Mouse (Mus musculus): ENCODE data around the gene Ghrhr. TPM values are rescaled to one million over a fixed set of nuclear protein-coding genes. Genes with fewer than 3 reads are reported as not detected.

Ghrhr gene
- polyA plus RNA-seq, 1 experiment from 2014 or later, result not detected

DNA sequence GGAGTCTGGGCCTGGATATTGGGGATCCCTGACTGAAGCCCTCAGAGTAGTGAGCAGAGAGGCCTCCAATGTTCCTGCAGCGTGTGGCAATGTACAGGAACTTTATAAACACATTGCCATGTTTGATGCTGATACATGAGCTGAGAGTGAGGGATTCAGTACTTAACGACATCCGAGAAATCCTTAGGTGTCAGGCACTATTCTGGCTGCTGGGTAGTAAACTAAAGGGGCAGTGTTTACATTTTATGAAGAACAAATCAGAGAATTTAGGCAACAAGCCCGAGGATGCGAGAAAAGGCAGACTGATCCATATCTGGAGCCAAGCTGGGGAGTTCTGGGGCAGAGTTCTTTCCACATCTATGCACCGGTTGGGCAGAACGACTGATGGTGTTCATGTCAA, 20.5 kb upstream of the Ghrhr start:
- Histone ChIP-seq H3K27me3 (replicated peaks) (no peaks in the 10 kb centered on the region), H3K27ac (peak overlapping the region; percentile 68), H3K36me3 (no peaks in the 10 kb centered on the region), H3K9me3 (replicated peaks) (no peaks in the 10 kb centered on the region), H3K4me3 (no peak overlapping the region), H3K9ac (no peak overlapping the region), H3K4me1 (peaks cover 59% of the 10 kb centered on the region), H3K4me2 (no peak overlapping the region)
- 54% methylated on average over 7 of the region's 7 CpGs for WGBS (ENCODE audit: insufficient replicate concordance)
- no peak for ATAC-seq

DNA sequence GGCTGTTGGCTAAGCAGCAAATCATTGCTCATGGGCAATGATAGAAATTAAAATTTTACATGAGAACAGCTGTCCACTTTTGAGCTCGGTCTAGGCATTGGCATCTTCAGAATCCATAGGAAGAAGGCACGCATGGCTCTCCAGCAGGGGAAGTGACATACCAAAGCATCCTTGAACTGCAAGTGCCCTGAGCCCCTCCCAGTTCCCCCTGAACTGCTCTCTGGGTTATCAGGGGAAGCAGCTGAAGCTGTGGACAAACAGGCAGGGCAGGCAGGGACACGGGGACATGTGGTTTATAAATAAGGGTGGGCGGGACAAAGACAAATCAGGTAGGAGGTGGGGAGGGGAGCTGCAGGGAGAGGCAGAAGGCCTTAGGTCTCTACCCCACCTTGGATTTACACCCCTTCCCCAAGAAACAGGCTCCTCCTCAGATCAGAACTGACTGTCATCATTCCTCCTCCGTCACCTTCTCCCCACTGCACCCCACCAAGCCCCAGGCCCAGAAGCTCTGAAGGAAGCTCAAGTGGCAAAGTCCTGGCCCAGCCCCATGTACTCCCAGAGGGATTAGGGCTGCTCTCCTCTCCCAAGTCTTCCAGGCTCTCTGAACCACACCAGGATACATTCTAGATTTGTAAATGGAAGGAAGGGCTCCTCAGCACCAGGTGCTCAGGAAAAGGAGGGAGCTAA, 19.9 kb upstream of the Ghrhr start:
- no peaks in the 10 kb centered on the region for H3K9me3 ChIP-seq (replicated peaks)
- ATAC-seq, result peak; percentile 57
- peak overlapping the region; percentile 68 for H3K27ac ChIP-seq
- no peaks in the 10 kb centered on the region for H3K36me3 ChIP-seq
- peak overlapping the region; percentile 29 for H3K4me2 ChIP-seq
- WGBS (ENCODE audit: insufficient replicate concordance), result 17% methylated on average over 5 of the region's 5 CpGs
- no peaks in the 10 kb centered on the region for H3K27me3 ChIP-seq (replicated peaks)
- peaks cover 64% of the 10 kb centered on the region for H3K4me1 ChIP-seq
- 0 out of 2 replicates have a peak overlapping the region, but pooled peaks have one; percentile 36 for H3K9ac ChIP-seq
- no peak overlapping the region for H3K4me3 ChIP-seq

DNA sequence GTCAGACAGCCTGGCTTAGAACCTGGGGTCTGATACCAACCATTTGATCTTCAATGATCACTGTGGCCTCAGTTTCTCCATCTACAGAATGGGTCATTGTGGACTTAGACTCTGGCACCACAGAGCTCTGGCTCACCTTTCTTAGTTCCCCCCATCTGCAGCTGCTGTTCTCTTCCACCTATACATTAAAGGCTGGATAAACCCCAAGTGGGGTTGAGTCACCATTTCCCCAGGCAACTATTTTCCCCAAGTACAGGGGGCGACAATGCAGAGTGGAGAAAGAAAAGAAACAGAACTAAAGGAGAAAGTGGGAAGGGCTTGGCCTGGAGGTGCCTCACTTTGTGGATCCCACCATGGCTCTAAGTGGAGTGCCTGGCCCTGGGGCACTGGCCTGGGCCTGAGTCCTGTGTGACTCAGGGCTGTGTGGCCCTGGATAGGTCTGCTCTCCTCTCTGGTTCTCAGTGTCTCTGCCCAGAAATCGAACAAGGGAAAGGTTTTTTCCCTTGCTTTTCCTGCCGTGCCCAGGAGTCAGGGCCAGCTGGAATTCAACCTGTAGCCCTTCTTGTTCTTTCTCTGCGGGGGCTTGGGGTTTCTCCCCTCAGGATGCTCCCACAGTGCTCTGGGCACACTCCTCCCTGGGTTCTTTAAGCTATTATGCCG, 19.0 kb upstream of the Ghrhr start:
- no peak for ATAC-seq
- Histone ChIP-seq H3K9me3 (replicated peaks) (no peaks in the 10 kb centered on the region), H3K4me1 (peaks cover 68% of the 10 kb centered on the region), H3K27me3 (replicated peaks) (no peaks in the 10 kb centered on the region), H3K9ac (peak overlapping the region; percentile 24), H3K27ac (peak overlapping the region; percentile 81), H3K36me3 (no peaks in the 10 kb centered on the region), H3K4me3 (no peak overlapping the region), H3K4me2 (no peak overlapping the region)
- 74% methylated on average over 5 of the region's 5 CpGs for WGBS (ENCODE audit: insufficient replicate concordance)

DNA sequence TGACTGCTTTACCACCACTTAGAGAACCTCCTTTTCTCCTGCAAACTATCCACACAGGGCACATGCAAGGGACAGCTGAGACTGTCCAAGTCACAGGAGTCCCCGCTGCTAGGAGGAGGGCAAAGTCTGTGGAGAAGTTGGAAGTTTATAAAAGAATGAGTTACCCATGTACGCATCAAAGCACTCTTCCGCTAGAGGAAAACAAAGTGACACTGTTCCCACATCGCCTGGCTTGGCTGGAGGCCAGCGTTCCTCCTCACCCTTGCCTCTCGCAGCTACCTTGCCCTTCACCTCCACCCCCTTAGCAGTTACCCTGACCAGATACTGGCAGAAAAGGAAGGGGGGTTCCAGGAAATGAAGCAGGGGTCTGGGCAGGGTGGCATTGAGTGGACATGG, 18.5 kb upstream of the Ghrhr start:
- Histone ChIP-seq H3K4me2 (no peak overlapping the region), H3K4me3 (no peak overlapping the region), H3K9me3 (replicated peaks) (no peaks in the 10 kb centered on the region), H3K4me1 (peaks cover 71% of the 10 kb centered on the region), H3K27ac (peak overlapping the region; percentile 81; the same call in 1 of the 2 replicates), H3K9ac (peak overlapping the region; percentile 24), H3K27me3 (replicated peaks) (no peaks in the 10 kb centered on the region), H3K36me3 (no peaks in the 10 kb centered on the region)
- no peak for ATAC-seq
- 84% methylated on average over 6 of the region's 6 CpGs for WGBS (ENCODE audit: insufficient replicate concordance)

DNA sequence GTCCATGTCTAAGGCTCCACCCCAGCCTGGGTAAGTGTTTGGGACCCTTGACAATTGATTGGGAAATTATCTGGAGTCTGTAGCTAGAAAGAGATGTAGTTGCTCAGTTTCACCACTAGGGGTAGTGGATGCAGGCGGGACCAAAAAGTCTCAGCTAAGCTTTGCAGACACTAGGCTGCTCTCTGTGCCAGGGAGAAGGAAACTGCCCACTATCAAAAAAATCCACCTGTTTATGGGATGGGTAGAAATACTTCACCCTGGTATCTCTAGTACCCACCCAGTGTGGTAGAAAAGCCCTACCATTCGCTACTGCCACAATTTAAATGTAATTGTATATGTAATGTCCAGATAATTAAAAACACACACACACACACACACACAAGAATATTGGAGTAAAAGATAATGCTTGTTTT, 17.4 kb upstream of the Ghrhr start:
- Histone ChIP-seq H3K36me3 (no peaks in the 10 kb centered on the region), H3K27ac (peak overlapping the region; percentile 81), H3K4me3 (no peak overlapping the region), H3K27me3 (replicated peaks) (no peaks in the 10 kb centered on the region), H3K4me1 (peaks cover 81% of the 10 kb centered on the region), H3K9ac (peak overlapping the region; percentile 25; the same call in 1 of the 2 replicates), H3K4me2 (peak overlapping the region; percentile 35), H3K9me3 (replicated peaks) (no peaks in the 10 kb centered on the region)
- peak; percentile 93 for ATAC-seq
- 19% methylated on average over 2 of the region's 2 CpGs for WGBS (ENCODE audit: insufficient replicate concordance)

DNA sequence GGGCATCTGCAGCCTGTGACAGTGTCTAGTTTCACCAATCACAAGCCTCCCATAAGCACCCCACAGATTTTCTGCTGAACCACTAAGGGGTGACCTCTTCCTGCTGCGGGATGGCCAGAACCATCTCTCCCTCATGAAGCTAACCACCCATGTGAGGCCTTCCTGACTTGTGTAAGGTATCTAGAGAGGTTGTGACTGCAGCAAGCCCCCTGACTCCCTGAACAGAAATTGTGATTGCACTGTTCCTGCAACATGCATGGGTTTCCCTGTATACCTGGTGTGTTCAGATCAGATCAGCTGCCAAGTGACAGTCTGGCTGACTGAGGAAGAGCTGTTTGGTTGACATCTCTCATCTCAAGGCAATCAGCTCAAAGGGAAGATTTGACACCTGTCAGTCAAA, 13.4 kb upstream of the Ghrhr start:
- H3K27me3 ChIP-seq (replicated peaks), result no peaks in the 10 kb centered on the region
- 61% methylated on average over 1 of the region's 1 CpGs for WGBS (ENCODE audit: insufficient replicate concordance)
- no peak overlapping the region for H3K4me3 ChIP-seq
- H3K36me3 ChIP-seq, result no peaks in the 10 kb centered on the region
- H3K4me1 ChIP-seq, result peaks cover 80% of the 10 kb centered on the region
- H3K9me3 ChIP-seq (replicated peaks), result no peaks in the 10 kb centered on the region
- no peak overlapping the region for H3K9ac ChIP-seq
- H3K27ac ChIP-seq, result no peak overlapping the region
- no peak for ATAC-seq
- no peak overlapping the region for H3K4me2 ChIP-seq

DNA sequence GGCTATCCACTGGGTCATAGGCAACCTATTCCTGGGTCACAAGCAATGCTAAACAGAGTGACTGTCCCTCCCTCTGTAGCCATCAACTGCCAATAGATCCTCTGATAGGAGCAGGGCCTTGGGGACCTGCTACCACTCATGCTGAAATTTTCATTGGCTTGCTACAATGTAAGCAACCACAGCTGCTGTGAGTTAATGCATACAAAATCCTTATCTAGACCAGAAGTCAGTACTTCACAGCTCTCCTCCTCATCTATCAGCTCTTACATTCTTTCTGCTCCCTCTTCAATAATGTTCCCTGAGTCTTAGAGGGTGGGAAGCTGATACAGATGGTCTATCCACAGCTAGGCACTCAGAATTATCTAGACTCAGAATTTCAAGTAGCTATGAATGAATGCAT, 9.0 kb upstream of the Ghrhr start:
- H3K27ac ChIP-seq, result peak overlapping the region; percentile 75
- H3K9me3 ChIP-seq (replicated peaks), result peaks cover 7% of the 10 kb centered on the region; the same call in 1 of the 2 replicates
- peaks cover 77% of the 10 kb centered on the region for H3K4me1 ChIP-seq
- H3K4me2 ChIP-seq, result no peak overlapping the region
- no peak overlapping the region for H3K4me3 ChIP-seq
- no peak overlapping the region for H3K9ac ChIP-seq
- H3K27me3 ChIP-seq (replicated peaks), result no peaks in the 10 kb centered on the region
- peak; percentile 89 for ATAC-seq
- no peaks in the 10 kb centered on the region for H3K36me3 ChIP-seq

DNA sequence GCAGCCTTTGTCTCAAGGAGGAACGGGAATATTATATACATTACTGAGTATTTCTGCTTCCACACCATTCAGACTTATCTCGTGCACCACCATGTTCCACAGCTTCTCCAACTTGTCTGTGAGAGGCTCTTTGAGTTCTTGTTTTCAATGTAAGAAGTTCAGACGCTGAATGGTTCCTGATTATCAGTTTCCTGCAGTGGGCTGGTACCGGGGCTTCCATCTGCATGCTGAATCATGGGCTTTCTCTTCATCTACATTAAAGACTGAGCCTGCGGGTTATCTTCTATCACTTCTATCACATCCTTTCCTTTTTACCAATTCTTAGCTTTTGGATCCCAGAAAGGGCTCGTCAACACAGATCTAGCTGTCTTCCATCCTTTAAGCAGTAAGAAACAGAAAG, 5.3 kb upstream of the Ghrhr start:
- Histone ChIP-seq H3K9me3 (replicated peaks) (peaks cover 7% of the 10 kb centered on the region; the same call in 1 of the 2 replicates), H3K4me1 (peaks cover 52% of the 10 kb centered on the region), H3K4me3 (no peak overlapping the region), H3K36me3 (no peaks in the 10 kb centered on the region), H3K4me2 (peak overlapping the region; percentile 33), H3K27me3 (replicated peaks) (no peaks in the 10 kb centered on the region), H3K9ac (peak overlapping the region; percentile 34; the same call in 1 of the 2 replicates), H3K27ac (peak overlapping the region; percentile 79)
- 22% methylated on average over 6 of the region's 6 CpGs for WGBS (ENCODE audit: insufficient replicate concordance)
- peak; percentile 75 for ATAC-seq

DNA sequence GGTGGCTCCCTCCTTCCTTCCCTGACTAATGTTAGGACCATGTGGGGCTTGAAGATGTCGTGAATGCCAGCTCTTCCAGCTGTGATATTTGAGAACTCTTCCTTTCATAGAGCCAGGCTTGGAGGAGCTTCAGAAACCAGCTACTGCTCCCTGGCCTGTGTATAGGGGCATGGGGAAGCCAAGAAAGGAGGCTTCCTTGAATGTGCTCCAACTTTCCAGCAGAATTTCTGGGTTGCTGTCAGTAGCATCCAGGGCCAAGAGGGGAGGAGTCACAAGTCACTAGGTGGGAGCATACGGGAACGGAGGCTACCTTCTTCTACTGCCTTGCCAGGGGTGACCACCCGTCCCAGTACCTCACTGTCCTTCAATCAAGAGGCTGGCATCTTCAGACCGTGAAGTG, 416 bp downstream of the Ghrhr start:
- H3K9me3 ChIP-seq (replicated peaks), result peaks cover 2% of the 10 kb centered on the region; the same call in 1 of the 2 replicates
- H3K36me3 ChIP-seq, result no peaks in the 10 kb centered on the region
- peaks cover 12% of the 10 kb centered on the region; the same call in 1 of the 2 replicates for H3K27me3 ChIP-seq (replicated peaks)
- H3K4me1 ChIP-seq, result peaks cover 29% of the 10 kb centered on the region
- H3K9ac ChIP-seq, result no peak overlapping the region
- no peak overlapping the region for H3K4me3 ChIP-seq
- no peak overlapping the region for H3K27ac ChIP-seq
- 65% methylated on average over 5 of the region's 5 CpGs for WGBS (ENCODE audit: insufficient replicate concordance)
- no peak for ATAC-seq
- no peak overlapping the region for H3K4me2 ChIP-seq

DNA sequence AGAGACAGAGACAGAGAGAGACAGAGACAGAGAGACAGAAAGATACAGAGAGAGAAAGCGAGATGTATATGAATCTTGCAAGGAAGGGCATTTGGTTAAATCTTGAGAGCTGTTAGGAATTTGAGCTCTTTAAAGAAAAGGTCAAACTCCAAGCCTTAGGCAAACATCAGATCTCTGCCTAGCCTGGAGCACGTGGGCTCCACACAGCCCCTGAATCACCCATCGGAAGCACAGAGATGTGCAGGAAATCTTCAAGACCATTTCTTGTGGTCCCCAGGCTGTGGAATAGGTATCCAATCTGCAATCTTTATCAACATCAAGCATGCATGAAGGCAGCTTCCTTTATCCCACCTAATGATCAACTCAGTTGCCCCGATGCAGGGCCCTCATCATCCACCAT, 1.4 kb downstream of the Ghrhr start:
- Histone ChIP-seq H3K9me3 (replicated peaks) (no peaks in the 10 kb centered on the region), H3K4me3 (no peak overlapping the region), H3K27ac (no peak overlapping the region), H3K36me3 (no peaks in the 10 kb centered on the region), H3K27me3 (replicated peaks) (peaks cover 12% of the 10 kb centered on the region; the same call in 1 of the 2 replicates), H3K9ac (no peak overlapping the region), H3K4me1 (peaks cover 28% of the 10 kb centered on the region), H3K4me2 (no peak overlapping the region)
- 62% methylated on average over 4 of the region's 4 CpGs for WGBS (ENCODE audit: insufficient replicate concordance)
- ATAC-seq, result no peak

DNA sequence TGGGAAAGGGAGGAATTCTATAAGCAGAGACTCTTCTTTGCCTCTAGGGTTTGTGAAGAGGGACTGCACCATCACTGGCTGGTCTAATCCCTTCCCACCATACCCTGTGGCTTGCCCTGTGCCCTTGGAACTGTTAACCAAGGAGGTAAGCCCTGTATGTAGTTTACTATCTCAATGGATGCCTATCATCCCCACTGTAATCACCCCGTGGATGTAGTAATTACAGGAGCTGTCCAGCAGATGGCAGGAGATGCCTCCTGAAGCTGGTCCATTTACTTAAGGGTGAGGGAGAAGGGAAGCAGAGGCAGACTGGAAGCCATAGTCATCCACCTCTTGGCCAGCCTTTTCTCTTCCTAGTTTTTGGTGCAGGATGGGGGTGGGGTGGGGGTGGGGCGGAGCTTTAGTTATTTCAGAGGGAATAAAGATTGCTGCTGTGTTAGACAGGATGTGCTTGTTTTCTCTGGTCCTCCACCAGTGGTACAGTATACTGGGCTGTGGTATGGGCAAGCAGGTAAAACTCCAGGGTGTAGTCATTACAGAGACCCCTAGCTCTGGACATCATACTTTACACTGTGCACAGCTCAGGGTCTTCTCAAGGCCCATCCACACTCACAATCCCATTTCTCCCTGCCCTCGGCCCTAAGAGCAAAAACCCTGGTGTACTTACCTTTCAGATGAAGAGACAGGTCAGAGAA, 3.7 kb downstream of the Ghrhr start:
- peak; percentile 44; the same call in 1 of the 2 replicates for ATAC-seq
- peaks cover 38% of the 10 kb centered on the region for H3K4me1 ChIP-seq

DNA sequence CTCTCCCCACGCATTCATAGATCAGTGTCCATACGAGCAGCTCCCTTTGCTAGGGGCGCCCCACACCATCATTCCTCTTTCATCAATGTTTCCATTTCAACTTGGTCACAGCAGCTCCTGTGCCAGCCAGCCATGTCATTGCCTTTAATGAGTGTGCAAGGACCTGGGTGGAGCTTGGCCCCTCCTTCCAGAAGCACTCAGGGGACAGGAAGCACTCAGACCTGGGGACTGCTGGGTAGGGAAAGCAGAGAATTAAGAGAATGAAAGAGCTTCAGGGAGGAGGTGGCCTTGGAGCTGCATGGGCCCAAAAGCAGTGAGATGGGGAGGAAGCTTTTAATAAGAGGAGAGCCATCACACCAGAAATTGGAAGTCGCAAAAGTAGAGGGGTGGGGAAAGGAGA, 5.9 kb downstream of the Ghrhr start:
- Histone ChIP-seq H3K4me3 (no peak overlapping the region), H3K9ac (no peak overlapping the region), H3K4me2 (no peak overlapping the region), H3K27ac (no peak overlapping the region), H3K36me3 (no peaks in the 10 kb centered on the region), H3K4me1 (peaks cover 38% of the 10 kb centered on the region), H3K27me3 (replicated peaks) (peaks cover 20% of the 10 kb centered on the region; the same call in 1 of the 2 replicates), H3K9me3 (replicated peaks) (no peaks in the 10 kb centered on the region)
- WGBS (ENCODE audit: insufficient replicate concordance), result 80% methylated on average over 4 of the region's 4 CpGs
- no peak for ATAC-seq

More for the DNA sequence above, 3.7 kb downstream of the Ghrhr start:
- H3K4me2 ChIP-seq, result no peak overlapping the region
- H3K4me3 ChIP-seq, result no peak overlapping the region
- H3K9me3 ChIP-seq (replicated peaks), result no peaks in the 10 kb centered on the region
- H3K36me3 ChIP-seq, result no peaks in the 10 kb centered on the region
- H3K27me3 ChIP-seq (replicated peaks), result peaks cover 12% of the 10 kb centered on the region; the same call in 1 of the 2 replicates
- WGBS (ENCODE audit: insufficient replicate concordance), result 33% methylated on average over 3 of the region's 3 CpGs
- H3K9ac ChIP-seq, result no peak overlapping the region
- no peak overlapping the region for H3K27ac ChIP-seq
